Mouse (Mus musculus): Measurements from ENCODE around the gene Sult2b1. TPM values are rescaled to one million over a fixed set of nuclear protein-coding genes. Genes with fewer than 3 reads are reported as not detected.

Gene Sult2b1
- total RNA-seq, 2 experiments from 2014 or later, result not detected

DNA sequence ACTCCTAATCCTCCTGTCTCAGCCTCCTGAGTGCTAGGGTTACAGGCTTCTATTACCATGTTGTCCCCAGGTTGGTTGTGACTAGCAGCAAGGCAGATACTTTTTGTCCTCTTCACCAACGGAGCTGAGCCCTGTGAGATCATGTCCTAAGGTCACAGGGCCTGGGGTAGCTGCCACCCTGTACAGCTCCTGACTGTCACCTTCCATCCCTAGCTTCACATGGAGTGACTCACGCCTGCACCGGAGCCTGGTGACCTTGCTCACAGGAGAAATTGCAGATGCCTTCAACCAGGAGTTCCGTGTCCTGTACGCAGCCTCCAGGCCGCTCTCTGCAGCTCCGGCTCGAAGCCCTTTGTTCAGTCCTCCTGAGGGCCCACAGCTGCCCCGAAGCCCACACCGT is 58.0 kb downstream of the Sult2b1 start:
- DNase-seq (ENCODE audit: low spot score), result no peak

DNA sequence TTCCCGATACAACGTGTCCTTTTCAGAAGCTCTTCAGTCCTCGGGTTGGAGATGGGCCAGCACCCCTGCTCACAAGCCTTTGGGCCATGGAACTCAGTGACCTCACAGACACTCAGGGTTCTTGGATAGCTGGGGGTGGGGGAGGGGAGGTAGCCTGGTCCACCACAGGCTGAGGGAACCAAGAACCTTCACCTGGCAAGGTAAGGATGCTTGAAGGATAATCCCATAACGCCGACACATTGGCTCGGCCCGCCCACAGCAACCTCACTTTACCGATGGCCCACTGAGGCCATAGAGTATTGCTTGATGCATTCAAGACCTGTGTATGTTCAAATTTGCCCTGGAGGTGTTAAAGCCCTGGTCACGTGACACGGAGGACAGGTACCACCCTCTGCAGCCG is 58.8 kb downstream of the Sult2b1 start, which contains the start of gene Spaca4:
TSS of gene Spaca4 (minus strand) at position 101 of the 400 bp plus-strand sequence.
- DNase-seq (ENCODE audit: low spot score), result no peak

GRCm38 (mm10) chr7:45725151-45725550 is 59.3 kb downstream of the Sult2b1 start:
- DNase-seq (ENCODE audit: low spot score), result no peak

DNA sequence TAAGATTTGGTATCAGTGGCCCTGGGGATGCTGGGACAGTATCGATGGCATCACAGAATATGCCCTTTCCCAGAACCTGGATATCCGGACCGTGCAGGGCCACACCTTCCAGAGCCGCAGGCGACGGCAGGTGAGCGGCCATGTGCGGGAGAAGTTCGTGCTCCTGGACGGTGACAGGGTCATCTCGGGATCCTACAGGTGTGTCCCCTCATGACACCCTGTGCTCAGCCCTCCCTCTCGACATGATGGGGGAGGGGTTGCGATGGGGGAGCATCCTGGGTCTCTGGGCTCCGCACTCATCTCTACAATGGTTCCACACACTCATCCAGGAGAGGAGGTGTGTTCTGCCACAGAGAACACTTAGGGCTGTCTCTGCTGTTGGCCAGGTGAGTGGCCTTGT is 60.7 kb downstream of the Sult2b1 start:
- DNase-seq (ENCODE audit: low spot score), result no peak

GRCm38 (mm10) chr7:45723301-45723700 is 61.2 kb downstream of the Sult2b1 start:
- no peak for DNase-seq (ENCODE audit: low spot score)

- DNase-seq (ENCODE audit: low spot score), result no peak
Measured at GRCm38 (mm10) chr7:45722348-45722713, 62.1 kb downstream of the Sult2b1 start.

DNA sequence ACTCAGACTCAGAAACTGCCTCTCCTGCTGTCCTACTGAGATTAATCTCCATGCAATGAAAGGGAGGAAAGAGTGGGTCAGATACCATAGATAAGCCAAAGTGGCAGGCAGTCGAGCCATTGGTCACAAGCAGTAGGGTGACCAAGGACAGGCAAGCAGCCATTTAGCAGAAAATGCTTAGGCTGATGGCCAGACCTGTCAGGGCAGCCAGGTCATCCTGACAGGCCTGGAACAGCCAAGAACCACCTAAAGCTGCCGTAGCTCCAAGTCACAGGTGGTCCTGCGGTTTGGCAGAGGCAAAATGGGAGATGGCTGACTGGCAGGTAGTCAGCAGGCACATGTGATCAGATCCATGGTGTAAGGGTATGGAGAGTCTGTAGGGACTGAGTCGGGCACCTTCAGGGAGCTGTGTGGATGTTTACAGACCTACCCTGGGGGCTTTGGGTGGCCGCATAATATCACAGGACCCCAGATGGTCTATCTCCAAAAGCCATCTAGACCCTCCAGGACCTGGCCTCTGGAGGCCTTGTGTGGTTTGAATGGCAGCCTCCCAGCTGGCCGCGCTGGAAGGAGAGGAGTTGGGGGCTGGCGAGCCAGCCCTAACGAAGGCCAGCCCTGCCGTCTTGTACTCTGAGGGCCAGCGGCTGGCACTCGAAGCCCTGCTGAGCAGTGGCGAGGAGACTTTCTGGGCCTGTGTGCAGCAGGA is 62.7 kb downstream of the Sult2b1 start:
- no peak for DNase-seq (ENCODE audit: low spot score)

- DNase-seq (ENCODE audit: low spot score), result no peak
Measured at GRCm38 (mm10) chr7:45721234-45721571, 63.3 kb downstream of the Sult2b1 start.

DNA sequence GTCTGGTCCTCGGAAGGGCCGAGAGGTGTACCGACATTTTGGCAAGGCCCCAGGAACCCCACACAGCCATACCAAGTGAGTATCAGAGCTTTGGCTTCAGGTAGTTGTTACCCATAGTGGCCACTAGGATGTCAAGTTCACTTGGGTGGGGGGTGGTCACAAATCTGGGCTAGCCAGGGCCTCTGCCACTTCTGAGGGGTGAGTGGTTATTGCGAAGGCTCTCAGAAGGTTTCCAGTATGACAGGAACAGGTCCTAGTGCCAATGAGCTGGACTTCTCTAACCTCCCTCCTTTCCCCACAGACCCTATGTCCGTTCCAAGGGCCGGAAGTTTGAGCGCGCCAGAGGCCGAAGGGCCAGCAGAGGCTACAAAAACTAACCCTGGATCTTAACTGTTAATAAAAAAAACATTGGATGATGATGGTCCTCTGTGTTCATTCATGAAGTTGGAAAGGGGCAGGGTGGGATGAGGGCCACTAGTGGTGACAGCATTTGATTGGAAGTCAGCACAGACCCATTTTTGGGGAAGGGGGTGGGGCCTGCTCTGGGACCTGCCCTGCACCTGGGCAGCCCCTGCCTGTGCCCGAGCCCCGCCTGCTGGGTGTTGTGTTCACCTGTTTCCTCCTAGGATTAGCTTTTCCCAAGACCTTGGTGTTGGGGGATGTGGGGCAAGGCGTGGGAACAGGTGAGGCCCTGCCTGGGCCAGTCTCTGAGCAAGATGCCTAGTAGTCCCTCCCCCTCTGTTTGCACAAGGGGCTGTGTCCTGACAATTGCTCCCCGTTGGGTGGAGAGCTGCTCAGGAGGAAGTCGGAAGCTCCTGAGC is 63.8 kb downstream of the Sult2b1 start, which contains the start of gene Fam83e:
TSS of gene Fam83e (plus strand) at position 800 of the 821 bp plus-strand sequence.
- no peak for DNase-seq (ENCODE audit: low spot score)

DNA sequence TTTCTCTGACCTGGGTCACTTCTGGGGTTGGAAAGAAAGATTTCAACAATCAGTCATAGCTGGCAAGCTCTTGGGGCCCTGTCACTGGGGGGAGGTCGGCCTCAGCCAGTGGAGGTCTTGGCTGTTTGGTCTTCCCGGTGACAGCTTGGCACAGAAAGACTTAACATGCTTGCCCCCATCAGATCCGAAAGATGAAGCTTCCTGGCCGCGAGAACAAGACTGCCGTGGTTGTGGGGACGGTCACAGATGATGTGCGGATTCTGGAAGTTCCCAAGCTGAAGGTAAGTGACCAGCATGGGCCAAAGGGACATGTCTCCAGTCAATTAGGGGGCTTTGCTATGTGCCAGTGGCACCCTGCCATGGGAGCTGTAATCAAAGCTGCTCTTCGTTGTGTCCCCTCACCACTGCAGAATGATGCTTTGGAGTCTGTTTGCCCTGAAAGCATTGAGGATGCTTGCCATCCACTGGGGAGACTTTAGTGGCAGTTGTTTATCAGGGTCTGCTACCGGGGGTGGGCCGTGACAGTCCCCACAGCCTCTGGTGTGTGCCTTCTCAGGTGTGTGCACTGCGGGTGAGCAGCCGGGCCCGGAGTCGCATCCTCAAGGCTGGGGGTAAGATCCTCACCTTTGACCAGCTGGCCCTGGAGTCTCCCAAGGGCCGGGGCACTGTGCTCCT is 64.6 kb downstream of the Sult2b1 start:
- no peak for DNase-seq (ENCODE audit: low spot score)

GRCm38 (mm10) chr7:45719180-45719579 is 65.3 kb downstream of the Sult2b1 start:
- DNase-seq (ENCODE audit: low spot score), result no peak

DNA sequence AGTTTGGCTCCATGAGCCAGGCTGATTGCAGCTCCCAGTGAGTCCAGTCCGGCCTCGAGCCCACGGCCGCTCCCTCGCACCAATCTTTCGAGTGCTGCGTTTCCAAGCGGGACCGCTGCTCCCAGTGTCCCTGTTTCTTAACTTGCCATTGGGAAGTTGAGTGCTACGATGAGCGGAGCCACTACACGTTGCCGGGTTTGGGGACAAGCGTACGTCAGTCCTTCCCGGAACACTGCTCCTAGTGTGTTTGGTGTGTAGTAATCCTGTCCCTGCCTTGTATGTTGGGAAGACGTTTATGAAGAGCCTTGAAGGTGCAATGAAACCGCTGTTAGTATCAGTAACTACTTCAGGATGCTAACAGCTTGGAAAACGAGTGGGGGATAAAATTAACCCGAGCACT is 66.1 kb downstream of the Sult2b1 start:
- no peak for DNase-seq (ENCODE audit: low spot score)

DNA sequence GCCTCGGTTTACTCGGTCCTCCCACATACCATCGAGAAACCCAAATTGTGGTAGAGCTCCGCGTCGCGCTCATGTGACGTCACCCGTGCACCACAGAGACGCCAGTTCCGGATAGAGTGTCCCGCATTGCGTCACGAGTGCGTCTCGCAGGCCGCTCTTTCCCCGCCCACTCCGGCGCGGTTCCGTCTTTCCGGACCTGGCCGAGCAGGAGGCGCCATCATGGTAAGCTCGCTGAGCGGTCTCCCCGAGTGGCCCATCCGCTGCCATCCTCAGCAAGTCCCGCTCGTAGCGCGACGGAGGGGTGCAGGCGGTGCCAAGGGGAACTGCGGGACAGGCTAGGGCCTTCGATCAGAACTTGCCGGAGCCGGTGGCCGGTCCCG is 66.6 kb downstream of the Sult2b1 start, which contains the start of gene Sphk2:
TSS of gene Sphk2 (minus strand) at position 85 of the 380 bp plus-strand sequence.
- peak; percentile 98 for DNase-seq (ENCODE audit: low spot score)

DNA sequence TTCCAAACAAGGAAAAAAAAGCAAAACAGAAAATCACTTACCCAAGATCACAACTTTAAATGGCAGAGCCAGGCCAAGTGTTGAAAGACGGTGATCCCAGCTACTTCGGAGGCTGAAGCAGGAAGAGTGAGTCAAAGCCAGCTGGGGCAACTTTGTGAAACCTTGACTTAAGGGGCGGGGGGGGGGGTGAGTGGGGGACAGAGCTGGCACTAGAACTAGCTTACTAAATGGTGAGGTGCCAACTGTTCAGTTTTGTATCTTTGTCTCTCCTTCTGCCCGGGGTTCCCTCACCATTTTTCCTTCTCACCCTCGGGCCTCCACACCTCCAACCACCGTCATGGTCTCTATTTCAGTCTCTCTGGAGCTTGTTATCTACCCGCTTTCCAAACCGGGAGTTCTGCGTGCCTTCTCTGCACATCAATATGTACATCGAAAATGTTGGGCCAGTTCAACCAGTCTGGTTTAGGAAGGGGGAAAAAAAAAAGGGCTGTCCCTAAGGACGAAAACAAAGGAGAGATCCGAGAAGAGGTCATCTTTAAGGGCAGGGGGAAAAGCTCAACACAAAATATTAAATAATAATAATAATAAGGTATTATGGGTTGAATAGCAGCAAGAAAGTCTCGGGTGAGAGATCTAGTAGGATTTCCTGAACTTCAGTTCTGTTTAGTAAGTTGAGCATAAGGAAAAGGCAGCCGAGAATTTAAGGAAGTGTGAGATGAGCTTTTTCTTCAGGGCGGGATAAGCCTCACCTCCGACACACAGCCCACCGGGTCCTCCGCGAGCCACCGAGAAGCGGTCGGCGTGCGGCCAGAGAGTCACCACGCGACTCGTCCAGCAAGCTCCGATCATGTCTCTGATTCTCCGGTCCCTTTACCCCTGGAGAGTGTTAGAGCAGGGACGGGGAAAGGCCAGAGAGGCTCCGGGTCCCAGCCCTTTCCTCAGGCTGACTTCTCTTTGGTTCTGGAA is 67.2 kb downstream of the Sult2b1 start:
- DNase-seq (ENCODE audit: low spot score), result no peak

DNA sequence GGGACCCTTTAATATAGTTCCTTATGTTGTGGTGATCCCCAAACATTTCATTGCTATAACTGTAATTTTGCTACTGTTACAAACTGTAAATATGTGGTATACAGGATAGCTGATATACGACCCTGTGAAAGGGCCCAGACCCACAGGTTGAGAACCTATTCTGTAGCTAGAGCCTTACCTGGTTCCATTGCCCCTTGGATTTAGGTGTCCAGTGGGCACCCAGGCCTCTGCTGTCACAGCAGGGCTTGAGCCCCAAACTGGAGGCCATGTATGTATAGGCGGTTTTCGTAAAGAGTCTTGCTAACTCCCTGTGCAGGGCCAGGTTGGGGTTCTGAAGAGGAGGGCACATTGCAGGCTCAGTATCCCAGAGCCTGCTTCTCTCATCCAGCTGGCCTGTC is 68.0 kb downstream of the Sult2b1 start:
- no peak for DNase-seq (ENCODE audit: low spot score)

GRCm38 (mm10) chr7:45715741-45716459 is 68.6 kb downstream of the Sult2b1 start:
- DNase-seq (ENCODE audit: low spot score), result no peak

DNA sequence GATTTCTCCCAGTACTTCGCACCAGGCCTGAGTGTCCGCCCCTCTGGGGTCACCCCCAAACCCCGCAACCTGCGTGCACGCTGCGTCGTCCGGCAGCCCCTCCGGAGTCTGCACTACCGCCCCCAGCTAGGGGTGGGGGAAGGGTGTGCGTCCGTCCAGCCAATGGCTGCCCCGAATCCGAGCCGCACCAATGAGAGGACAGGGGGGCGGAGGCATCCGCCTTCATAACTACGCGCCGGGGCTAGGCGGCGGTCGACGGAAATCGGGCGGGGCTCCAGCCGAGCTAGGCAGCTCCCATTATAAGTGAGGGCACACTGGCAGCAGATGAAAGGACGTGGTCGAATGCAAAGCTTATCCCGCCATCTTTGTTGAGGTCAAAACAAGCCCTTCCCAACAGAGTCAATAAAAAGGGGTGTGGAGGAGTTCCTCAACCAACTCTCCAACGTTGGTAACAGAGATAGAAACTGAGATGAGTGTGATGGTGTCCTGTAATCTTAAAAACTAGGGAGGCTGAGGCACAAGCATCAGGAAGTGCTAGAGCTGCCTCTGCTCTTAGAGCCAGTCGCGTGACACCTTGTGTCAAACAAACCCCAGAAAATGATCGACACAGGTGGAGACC is 69.3 kb downstream of the Sult2b1 start, which contains the start of gene Rpl18:
TSS of gene Rpl18 (plus strand) at position 368 of the 619 bp plus-strand sequence.
- DNase-seq (ENCODE audit: low spot score), result peak; percentile 97

GRCm38 (mm10) chr7:45714630-45715089 is 69.8 kb downstream of the Sult2b1 start:
- no peak for DNase-seq (ENCODE audit: low spot score)

DNA sequence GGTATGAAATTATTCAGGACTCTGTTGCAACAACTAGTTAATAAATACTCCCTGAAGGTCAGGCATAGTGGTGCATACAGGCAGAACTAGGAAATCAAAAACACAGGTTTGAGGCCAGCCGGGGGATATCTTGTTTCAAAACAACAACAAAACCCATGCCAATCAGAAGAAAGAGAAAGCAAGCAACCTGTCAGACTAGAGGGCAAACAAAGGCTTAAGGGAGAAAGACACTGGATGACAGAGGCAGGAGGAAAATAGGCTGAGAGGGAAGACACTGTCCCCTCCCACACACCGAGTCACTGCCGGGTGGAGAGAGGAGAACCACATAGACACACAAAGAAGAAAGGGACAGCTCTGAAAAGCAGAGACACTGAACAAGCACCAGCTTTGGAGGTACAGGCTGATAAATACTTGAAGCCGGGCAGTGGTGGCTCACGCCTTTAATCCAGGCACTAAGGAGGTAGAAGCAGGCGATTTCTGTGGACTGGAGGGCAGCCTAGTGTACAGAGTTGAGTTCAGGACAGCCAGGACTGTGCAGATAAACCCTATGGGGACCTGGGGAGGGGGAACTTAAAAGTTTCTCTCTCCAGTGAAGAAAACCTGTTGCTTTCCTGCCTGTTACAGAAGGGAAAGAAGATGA is 70.5 kb downstream of the Sult2b1 start:
- no peak for DNase-seq (ENCODE audit: low spot score)

Data from gastrocnemius, adult 18-20 months (tissue).